Mouse (Mus musculus): ENCODE data around the gene Adgrd1.

DNA sequence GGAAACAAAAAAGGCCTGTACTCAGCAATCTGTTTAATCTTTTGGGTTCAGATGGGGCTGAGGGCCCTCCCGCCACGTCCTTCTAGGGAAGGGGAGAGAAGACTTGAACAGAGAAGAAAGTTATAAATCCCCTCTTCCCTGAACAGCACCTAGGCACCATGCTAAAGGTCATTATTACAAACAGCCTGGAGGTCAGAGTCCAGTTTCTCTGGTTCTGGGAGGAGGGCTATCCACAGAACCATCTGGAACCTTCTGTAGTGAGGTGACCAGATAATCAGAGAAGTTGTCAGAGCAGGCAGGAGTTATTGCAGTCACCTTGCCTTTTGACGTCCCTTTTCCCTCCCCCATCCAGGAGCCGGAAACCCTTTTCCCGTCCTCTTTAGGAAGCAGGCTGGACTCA, 2.3 kb upstream of the Adgrd1 start:
- TF ChIP-seq CTCF (IDR thresholded peaks at IDR 0.05; ENCODE audit: extremely low read depth, insufficient read depth, low read length) (no peak), POLR2A (IDR thresholded peaks at IDR 0.05; ENCODE audit: extremely low read depth, insufficient read depth, low read length) (no peak)
